Mouse (Mus musculus): ENCODE results near the gene Rbfox1. TPM values are rescaled to one million over a fixed set of nuclear protein-coding genes. Genes with fewer than 3 reads are reported as not detected.

Rbfox1 gene
- 1.9 and 2.3 TPM in 2 replicates for polyA plus RNA-seq (2015; fragmentation: Nextera tagmentation; extraction: Ambion mirVana)

DNA sequence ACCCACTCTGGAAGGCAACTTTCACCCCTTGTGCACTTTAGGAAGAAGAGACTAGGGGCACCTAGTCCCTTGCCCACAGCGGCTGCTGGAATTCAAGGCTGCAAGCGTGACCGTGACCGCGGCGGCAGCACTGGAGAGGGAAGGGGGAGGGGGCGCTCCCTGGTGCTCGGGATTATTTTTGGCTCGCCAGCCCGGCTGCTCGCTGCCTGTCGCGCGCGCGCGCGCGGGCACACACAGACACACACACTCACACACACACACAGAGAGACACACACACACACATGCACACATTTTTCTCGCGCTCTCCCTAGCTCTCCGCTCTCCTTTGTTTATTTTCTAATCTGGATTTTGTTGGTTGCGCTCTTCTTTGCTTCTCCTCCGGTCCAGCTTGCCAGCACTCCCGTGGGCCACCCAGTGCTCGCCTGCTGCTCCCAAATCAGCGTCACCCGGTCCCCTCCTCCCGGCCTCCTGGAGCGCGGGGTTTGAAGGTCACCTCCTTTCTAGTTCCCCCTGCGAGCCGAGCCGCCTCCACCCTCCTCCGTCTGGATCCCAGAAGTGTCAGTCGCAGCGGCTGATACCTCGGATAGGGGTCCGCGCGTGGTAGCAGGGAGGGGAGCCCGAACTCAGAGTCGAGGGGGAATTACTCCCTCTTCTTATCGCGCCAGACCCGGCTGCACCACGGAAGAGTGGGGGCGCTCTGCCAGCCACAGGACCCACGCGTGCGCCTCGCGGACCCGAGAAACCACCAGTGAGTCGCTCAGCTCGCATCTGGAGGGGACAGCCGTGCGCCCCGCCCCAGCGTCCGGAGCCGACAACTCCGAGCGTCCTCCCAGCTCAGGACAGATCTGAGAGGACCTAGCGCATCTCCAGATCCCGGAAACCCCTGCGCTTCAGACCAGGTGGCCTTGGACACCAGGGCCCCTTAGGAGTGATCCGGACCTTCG, at the start of gene Rbfox1:
Gene Rbfox1 (plus strand): TSS at position 610 of the 944 bp plus-strand sequence.
- no peak within 1 kb of the TSS for H3K4me2 ChIP-seq (replicated peaks; ENCODE audit: low read depth)
- H3K9me3 ChIP-seq (ENCODE audit: control insufficient read depth) = no peaks in the 10 kb centered on the region
- H3K36me3 ChIP-seq (ENCODE audit: control insufficient read depth, insufficient read depth) = no peaks in the 10 kb centered on the region
- TF ChIP-seq CTCF (IDR thresholded peaks at IDR 0.05; ENCODE audit: low read depth) = no peak
- 1% methylated on average over 63 of the region's 69 CpGs for WGBS
- no peak for ATAC-seq
- peaks cover 13% of the 10 kb centered on the region for H3K27me3 ChIP-seq (replicated peaks; ENCODE audit: control insufficient read depth, insufficient read depth, low read length)
- no peak within 1 kb of the TSS for H3K27ac ChIP-seq (ENCODE audit: low read depth, low read length)
- no peaks in the 10 kb centered on the region for H3K4me1 ChIP-seq (replicated peaks; ENCODE audit: control insufficient read depth, insufficient read depth, low read length)
- H3K4me3 ChIP-seq (ENCODE audit: low read depth, low read length) = no peak within 1 kb of the TSS
- H3K9ac ChIP-seq (ENCODE audit: low read depth, low read length) = no peak within 1 kb of the TSS

DNA sequence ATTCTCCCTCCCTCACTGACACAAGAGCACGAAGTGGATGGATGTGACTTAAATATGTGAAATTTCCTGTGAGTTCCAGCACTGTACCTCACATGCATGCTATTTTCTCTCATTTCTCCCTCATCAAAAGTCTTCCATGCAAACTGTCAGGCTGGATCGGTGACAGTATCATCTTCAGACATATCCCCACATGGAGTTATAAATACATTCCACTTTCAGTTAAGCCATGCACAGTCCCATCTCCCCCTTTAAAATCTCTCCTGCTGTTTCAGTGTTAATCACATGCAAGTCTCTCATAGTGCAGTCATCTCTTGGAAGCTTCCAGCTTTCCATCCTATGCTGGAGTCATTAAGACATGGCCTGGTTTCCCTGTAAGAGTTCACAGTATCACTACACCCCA, 48.4 kb upstream of the Rbfox1 start:
- Histone ChIP-seq H3K36me3 (ENCODE audit: control insufficient read depth, insufficient read depth) (no peaks in the 10 kb centered on the region), H3K9me3 (ENCODE audit: control insufficient read depth) (no peaks in the 10 kb centered on the region), H3K27me3 (replicated peaks; ENCODE audit: control insufficient read depth, insufficient read depth, low read length) (no peaks in the 10 kb centered on the region), H3K4me2 (replicated peaks; ENCODE audit: low read depth) (no peak overlapping the region), H3K27ac (ENCODE audit: low read depth, low read length) (no peak overlapping the region), H3K4me3 (ENCODE audit: low read depth, low read length) (no peak overlapping the region), H3K4me1 (replicated peaks; ENCODE audit: control insufficient read depth, insufficient read depth, low read length) (no peaks in the 10 kb centered on the region), H3K9ac (ENCODE audit: low read depth, low read length) (no peak overlapping the region)
- no peak for ATAC-seq
- WGBS = 87% methylated on average over 2 of the region's 2 CpGs
- TF ChIP-seq CTCF (IDR thresholded peaks at IDR 0.05; ENCODE audit: low read depth) = no peak

DNA sequence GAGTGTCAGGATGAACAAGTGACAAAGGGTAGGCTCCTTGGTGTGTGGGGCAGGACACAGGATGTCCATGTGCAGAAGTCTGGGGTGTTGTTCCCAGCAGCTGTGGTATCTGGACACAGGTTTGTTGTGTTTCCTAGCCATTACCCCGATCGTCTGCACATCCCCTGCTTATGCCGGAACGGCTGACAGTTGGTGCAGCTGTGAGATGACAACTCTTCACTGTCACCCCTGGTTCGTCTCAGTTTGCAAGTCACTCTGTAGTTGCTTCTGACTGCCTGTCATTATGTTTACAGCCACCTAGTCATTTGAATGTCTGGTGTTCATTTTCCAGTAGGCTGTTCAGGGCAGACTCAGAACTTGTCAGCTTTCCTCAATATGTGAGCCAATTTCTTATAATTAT, 44.0 kb upstream of the Rbfox1 start:
- no peak for TF ChIP-seq CTCF (IDR thresholded peaks at IDR 0.05; ENCODE audit: low read depth)
- Histone ChIP-seq H3K27me3 (replicated peaks; ENCODE audit: control insufficient read depth, insufficient read depth, low read length) (no peaks in the 10 kb centered on the region), H3K9ac (ENCODE audit: low read depth, low read length) (no peak overlapping the region), H3K27ac (ENCODE audit: low read depth, low read length) (no peak overlapping the region), H3K36me3 (ENCODE audit: control insufficient read depth, insufficient read depth) (no peaks in the 10 kb centered on the region), H3K9me3 (ENCODE audit: control insufficient read depth) (no peaks in the 10 kb centered on the region), H3K4me1 (replicated peaks; ENCODE audit: control insufficient read depth, insufficient read depth, low read length) (no peaks in the 10 kb centered on the region), H3K4me3 (ENCODE audit: low read depth, low read length) (no peak overlapping the region), H3K4me2 (replicated peaks; ENCODE audit: low read depth) (no peak overlapping the region)
- 80% methylated on average over 5 of the region's 5 CpGs for WGBS
- no peak for ATAC-seq

DNA sequence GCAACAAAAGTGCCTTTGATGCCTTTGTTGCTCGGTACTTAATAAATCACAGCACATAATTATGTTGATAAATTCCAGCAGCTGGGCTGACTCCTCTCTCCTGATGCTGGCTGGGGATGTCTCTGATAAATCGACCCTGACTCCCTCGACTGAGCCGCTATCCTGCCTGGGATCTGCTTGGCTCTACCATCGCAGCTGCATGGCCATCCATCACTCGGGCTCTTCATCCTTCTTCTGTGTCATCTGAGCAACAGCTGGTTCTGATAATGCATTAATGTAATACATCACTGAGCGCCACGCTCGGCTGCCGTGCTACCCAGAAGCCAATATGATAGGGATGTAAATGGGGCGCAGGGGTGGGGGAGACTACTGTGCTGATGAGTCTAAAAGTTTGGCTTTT, 39.5 kb upstream of the Rbfox1 start:
- no peak for ATAC-seq
- Histone ChIP-seq H3K4me2 (replicated peaks; ENCODE audit: low read depth) (no peak overlapping the region), H3K9me3 (ENCODE audit: control insufficient read depth) (no peaks in the 10 kb centered on the region), H3K4me3 (ENCODE audit: low read depth, low read length) (no peak overlapping the region), H3K27ac (ENCODE audit: low read depth, low read length) (no peak overlapping the region), H3K4me1 (replicated peaks; ENCODE audit: control insufficient read depth, insufficient read depth, low read length) (no peaks in the 10 kb centered on the region), H3K9ac (ENCODE audit: low read depth, low read length) (no peak overlapping the region), H3K36me3 (ENCODE audit: control insufficient read depth, insufficient read depth) (no peaks in the 10 kb centered on the region), H3K27me3 (replicated peaks; ENCODE audit: control insufficient read depth, insufficient read depth, low read length) (no peaks in the 10 kb centered on the region)
- 56% methylated on average over 11 of the region's 11 CpGs for WGBS
- TF ChIP-seq CTCF (IDR thresholded peaks at IDR 0.05; ENCODE audit: low read depth) = no peak

DNA sequence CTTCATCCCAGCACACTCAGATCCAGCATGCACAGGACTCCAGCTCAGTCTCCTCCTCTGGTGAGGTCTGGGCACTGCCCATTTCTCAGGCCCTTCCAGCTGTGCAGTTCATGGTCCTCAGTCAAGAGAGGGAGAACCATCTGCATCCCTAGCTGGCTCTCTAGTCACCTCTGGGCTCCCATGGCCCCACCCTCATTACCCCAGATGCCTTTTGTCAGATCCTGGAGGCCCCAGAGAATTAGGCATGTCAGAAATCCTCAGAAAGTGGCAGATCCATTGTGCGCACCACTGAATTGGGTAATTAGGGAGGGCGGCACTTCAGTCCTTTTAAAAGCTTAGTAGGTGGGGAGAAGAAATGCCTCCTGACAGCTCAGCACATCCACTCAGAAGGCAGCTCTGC, 32.1 kb upstream of the Rbfox1 start:
- Histone ChIP-seq H3K4me3 (ENCODE audit: low read depth, low read length) (no peak overlapping the region), H3K36me3 (ENCODE audit: control insufficient read depth, insufficient read depth) (no peaks in the 10 kb centered on the region), H3K9me3 (ENCODE audit: control insufficient read depth) (no peaks in the 10 kb centered on the region), H3K4me2 (replicated peaks; ENCODE audit: low read depth) (no peak overlapping the region), H3K9ac (ENCODE audit: low read depth, low read length) (no peak overlapping the region), H3K4me1 (replicated peaks; ENCODE audit: control insufficient read depth, insufficient read depth, low read length) (no peaks in the 10 kb centered on the region), H3K27ac (ENCODE audit: low read depth, low read length) (no peak overlapping the region), H3K27me3 (replicated peaks; ENCODE audit: control insufficient read depth, insufficient read depth, low read length) (no peaks in the 10 kb centered on the region)
- TF ChIP-seq CTCF (IDR thresholded peaks at IDR 0.05; ENCODE audit: low read depth) = no peak
- WGBS = 89% methylated on average over 2 of the region's 2 CpGs
- no peak for ATAC-seq

DNA sequence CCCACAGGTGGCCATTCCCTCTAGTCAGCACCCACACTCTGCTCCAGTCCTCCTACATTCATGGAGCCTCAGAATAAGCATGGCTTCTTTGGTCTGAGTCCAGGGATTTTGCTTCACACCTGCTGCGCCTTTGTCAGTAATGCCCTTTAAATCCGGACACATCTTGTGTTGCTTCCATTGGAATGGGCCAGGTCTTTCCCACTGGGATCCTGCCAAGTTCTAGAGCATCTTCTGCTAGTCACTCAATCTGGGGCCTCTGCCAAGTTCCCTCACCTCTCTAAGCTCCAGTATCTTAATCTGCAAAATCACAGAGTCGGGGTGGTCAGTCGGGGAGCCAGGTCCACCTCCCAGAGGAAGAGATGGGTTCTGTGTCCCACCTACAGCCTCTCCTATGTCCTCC, 20.8 kb upstream of the Rbfox1 start:
- no peak for TF ChIP-seq CTCF (IDR thresholded peaks at IDR 0.05; ENCODE audit: low read depth)
- no peak overlapping the region for H3K4me3 ChIP-seq (ENCODE audit: low read depth, low read length)
- H3K9ac ChIP-seq (ENCODE audit: low read depth, low read length) = no peak overlapping the region
- no peaks in the 10 kb centered on the region for H3K36me3 ChIP-seq (ENCODE audit: control insufficient read depth, insufficient read depth)
- no peak for ATAC-seq
- no peak overlapping the region for H3K4me2 ChIP-seq (replicated peaks; ENCODE audit: low read depth)
- no peak overlapping the region for H3K27ac ChIP-seq (ENCODE audit: low read depth, low read length)
- H3K27me3 ChIP-seq (replicated peaks; ENCODE audit: control insufficient read depth, insufficient read depth, low read length) = no peaks in the 10 kb centered on the region
- WGBS = 91% methylated on average over 4 of the region's 4 CpGs
- no peaks in the 10 kb centered on the region for H3K4me1 ChIP-seq (replicated peaks; ENCODE audit: control insufficient read depth, insufficient read depth, low read length)
- H3K9me3 ChIP-seq (ENCODE audit: control insufficient read depth) = no peaks in the 10 kb centered on the region
